Mouse (Mus musculus): ENCODE results near the gene Tkt. TPM values are rescaled to one million over a fixed set of nuclear protein-coding genes. Genes with fewer than 3 reads are reported as not detected.
"Not testable (repeated sequence)": the region's sequence is repeated elsewhere in the genome, so short reads cannot be mapped to it uniquely, and the experiment has no call there.

The Tkt gene
- total RNA-seq (2021) = 100 to 1,000 TPM; 186 to 187 TPM
- long read RNA-seq, transcript Tkt-201 (14 exons, 3,223 nt) = major isoform, 27 of 38 reads
- long read RNA-seq, partial matches to known transcripts = 5 of 38 reads
- long read RNA-seq, other reads (novel, unspliced or antisense) = 5 of 38 reads

DNA sequence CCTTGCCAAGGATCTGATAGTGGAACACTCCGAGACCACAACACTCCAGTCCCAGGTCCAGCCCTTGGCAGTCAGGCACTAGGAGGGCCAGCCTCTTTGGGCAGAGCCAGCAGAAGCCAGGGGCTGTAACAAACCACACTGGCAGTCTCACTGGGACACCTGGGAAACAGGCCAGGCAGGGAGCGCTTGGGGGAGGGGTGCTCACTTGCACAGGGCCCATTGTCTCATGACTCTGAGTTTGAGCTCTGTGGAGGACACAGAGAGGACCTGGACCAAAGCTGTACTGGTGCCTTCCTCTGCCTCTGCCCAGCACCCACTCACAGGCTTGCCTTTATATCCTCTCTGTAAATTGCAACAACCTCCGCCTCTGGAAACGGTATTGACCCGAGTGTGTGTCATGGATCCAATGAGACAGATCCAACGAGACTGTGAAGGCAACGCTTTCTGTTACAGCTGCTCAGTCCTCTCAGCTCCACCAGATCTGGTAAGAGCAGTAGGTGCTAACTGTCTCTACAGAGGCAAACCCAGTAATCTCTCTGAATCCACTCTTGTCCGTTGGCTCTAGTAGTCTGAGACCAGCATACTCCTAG lies at the start of gene Tkt:
TSS of gene Tkt (plus strand) at position 229 of the 590 bp plus-strand sequence.
- peak; percentile 57 to 84 for DNase-seq (ENCODE audit: low spot score in 2 of 2)

DNA sequence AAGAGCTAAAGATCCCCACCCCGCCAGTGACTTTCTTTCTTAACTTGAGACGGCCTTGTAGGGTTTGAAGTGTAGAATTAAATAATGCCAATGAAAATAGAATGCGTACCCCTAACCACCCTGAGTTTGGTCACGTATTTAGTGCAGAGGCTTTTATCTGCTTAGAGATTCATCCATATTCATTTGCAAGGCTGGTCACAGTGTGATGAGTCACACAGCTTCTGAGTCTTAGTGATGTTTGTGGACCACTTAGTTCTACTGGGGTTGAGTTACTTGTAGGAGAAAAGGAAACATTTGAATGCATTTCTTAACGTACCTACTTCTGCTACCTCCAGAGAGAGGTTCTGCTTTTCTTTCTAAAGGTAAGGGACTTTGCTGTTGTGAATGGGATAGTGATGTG lies 43.2 kb upstream of the Tkt start:
- DNase-seq (ENCODE audit: low spot score in 2 of 2) = no peak

DNA sequence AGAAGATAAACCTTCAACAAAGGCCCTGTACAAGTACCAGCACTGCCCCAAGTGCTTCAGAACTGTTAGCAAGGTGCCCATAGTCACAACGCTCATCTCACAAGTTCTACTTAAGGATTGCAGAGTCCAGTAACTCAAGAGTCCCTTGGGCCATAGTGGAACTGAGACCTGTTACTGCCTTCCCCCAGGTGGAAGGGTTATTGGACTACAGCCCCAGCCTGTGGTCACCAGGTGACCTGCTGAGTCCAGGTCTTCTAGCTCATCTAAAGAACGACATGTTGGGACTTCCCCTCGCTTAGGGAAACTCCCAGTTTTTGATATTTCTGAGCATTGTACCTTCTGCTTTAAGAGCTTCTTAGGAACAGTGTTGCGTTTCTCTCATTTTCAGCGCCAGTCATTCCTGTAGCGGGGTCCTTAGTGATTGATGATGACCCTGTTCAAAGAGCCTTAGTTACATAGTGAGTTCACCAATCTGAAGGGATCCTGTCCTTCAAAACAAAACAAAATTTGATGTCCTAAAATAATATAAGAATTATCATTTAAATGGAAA lies 37.9 kb upstream of the Tkt start:
- no peak for DNase-seq (ENCODE audit: low spot score in 2 of 2)

DNA sequence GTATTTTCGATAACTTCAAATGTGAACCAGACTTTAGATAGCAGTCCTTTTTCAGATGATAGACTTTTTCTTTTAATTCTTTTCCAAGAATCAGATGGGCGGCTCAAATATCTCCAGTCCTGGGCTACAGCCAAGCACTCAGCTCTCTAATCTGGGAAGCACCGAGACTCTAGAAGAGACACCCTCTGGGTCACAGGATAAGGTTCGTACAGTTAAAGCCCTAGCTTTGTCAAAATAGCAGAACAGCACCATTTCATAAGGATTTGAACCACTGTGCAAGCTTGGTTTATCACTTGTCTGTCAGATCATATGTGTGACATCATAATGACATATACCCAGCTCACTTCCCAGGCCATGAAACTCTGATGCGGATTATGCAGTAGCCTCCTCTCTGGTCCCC lies 35.3 kb upstream of the Tkt start:
- DNase-seq (ENCODE audit: low spot score in 2 of 2) = no peak

DNA sequence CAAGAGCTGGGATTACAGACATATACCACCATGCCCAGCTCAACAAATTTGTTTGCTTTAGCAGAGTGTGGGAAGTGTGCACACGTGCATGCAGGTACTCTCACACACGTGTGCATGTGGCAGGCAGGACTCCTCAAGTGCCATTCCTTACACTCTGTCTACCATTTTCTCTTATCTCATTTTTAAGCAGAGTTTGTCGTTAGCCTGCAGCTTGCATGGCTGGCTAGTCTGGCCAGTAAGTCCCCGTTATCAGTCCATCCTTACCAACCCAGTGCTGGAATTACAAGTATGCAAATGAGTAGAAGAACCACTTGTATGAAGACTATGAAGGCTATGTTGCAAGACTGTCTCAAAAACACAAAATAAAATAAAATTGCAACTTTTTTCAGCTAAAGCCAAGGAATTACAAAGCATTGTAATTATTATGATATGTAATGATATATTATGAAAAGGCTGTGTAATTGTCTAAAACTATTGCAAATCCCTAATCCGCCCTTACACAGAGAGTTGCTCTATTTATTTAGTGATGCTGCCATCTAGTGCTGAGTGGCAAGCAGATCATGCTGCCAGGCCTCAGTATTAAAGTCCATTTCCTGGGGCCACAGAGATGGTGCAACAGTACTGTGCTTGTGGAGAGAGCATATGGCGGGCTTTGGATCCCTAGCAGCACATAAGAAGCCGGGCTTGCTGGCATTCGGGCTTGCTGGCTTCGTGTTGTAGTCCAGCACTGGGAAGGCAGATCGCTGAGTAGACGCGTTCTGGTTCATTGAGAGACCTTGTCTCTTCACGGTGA lies 32.0 kb upstream of the Tkt start:
- DNase-seq (ENCODE audit: low spot score in 2 of 2) = peak in 1 of 2 experiments; percentile 63

DNA sequence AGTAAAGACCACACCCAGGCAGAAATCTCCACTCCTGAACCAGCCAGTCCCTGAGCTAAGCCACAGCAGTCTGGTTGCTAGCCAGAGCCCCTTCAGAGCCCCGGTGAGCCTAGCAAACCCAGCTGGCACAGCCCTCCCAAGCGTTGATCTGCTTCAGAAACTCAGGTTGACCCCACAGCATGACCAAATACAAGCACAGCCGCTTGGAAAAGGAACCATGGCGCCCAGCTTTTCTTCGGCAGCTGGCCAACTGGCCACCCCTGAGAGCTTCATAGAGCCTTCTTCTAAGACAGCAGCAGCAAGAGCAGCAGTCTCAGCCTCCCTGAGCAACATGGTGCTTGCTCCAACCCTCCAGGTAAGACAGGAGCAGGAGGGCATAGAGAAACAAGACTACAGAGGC lies 28.8 kb upstream of the Tkt start:
- DNase-seq (ENCODE audit: low spot score in 2 of 2) = no peak

DNA sequence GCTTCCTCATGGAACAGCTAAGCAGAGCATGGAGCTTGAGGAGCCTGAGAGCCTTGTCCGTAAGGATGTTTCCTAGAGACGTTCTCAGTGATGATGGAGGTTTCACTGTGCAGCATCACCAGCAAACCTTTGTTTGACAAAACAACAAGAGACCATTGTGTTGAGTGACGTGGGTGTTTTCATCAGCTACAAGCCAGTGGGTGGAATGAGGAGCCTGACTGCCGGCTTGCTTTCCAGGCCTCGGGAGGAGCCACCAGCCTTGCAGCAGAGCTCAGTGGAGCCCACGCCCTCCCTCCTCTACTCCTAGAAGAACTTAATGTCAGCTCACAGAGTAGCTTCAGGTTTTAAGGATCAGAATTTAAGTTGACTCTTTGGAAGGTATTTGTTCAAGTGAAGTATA lies 24.8 kb upstream of the Tkt start:
- peak; percentile 42 to 71 for DNase-seq (ENCODE audit: low spot score in 2 of 2)

DNA sequence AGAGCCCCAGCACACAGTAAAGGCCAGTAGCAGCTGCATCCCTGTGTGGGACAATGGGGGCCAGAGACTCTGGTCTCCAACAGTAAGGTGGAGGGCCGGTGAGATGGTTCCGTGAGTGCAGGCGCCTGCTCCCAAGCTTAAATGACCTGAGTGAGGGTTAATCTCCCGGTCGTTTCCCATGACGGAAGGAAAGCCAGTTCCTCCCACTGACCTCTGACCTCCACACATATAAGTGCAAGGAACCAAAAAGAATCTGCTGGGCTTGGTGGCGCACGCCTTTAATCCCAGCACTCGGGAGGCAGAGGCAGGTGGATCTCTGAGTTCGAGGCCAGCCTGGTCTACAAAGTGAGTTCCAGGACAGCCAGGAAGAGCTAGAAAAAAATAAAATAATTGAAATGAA lies 19.8 kb upstream of the Tkt start:
- DNase-seq (ENCODE audit: low spot score in 2 of 2) = no peak

DNA sequence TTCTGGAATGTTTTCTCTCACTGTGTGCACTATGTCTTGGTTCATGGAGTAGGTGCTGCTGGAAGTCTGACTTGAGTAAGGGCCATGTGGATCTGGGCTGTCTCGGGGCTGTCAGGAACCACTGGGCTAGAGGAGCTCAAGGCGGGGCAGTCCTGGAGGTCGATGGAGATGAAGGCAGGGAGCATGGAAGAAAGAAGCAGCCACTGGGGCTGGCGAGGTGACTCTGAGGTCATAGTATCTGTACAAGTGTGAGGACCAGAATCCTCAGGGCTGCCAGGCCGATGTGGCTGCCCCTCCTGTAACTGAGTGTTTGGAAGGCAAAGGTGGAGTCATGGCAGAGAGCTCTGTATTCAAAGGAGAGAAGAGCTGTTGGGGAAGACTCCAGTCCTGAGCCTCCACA lies 19.2 kb upstream of the Tkt start:
- no peak for DNase-seq (ENCODE audit: low spot score in 2 of 2)

DNA sequence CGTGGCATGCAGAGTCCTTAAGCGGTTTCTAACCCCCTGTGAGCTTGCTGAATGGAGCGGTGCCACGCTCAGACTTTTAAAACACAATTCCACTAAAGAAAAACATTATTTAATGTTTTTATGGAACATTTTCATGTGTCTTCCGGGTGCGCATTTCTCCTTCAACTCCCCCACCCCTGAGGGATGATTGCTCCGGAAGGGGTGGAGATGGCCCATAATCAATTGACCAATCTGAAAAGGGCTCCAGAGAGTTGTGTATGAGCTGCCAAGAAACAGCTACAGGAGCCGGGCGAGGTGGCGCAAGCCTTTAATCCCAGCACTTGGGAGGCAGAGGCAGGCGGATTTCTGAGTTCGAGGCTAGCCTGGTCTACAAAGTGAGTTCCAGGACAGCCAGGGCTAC lies 18.7 kb upstream of the Tkt start:
- DNase-seq (ENCODE audit: low spot score in 2 of 2) = no peak

DNA sequence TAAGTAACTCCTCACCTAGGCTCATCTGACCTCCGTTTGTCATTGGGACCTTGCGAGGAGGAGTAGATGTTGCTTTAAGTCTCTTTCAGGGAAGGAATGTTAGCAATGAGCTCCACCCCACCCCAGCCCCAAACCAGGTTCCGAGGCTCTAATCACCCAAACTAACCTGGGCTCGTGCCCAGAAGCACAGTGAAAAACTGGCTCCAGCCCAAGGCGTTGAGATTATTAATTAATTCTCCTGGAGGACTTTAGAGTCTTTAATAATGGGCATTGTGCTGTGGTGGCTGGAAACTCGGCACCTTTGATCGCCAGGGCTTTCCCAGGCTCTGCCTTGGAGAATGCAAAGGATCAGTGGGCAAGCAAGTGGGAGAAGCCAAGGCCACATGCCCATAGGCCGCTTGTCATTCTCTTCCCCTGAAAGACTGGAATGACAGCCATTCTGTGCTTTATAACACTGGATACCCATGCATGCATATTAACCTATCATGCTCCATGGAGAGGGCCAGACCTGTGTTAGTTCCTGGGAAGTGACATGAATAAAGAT lies 17.4 kb upstream of the Tkt start:
- DNase-seq (ENCODE audit: low spot score in 2 of 2) = no peak

DNA sequence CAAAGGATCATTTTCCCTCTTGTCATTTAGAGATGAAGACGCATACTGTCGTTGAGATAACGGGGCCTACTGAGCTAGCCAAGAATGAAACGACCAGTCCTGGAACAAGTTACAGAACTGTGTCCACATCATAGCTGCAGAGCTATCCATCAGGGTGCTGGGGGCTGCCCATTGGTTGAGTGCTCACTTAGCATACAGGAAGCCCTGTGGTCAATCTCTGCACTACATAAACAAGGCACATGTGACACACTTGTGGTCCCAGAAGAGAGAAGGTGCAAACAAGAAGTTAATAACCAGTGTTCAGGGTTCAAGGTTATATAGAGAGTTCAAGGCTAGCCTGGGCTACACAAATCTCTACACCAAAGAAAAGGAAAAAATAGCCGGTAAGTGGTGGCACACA lies 16.7 kb upstream of the Tkt start:
- no peak for DNase-seq (ENCODE audit: low spot score in 2 of 2)

DNA sequence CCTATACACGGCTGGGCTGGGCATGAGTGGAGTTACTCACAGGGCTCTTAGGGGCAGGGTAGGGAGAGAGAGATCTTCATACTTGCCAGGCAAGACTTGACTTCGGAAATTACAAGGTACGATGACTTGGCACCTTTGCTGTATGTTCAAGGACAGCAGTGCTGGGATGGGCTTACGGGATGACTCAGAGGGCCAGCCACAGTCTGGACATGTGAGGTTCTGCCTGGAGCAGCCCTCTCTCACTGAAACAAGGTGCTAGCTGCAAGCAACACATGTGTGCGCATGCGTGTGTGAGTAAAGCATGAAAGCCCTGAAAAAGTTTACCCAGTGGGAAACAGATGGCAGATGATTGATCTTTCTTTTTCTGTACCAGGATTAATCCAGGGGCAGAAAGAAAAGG lies 16.3 kb upstream of the Tkt start:
- DNase-seq (ENCODE audit: low spot score in 2 of 2) = no peak

DNA sequence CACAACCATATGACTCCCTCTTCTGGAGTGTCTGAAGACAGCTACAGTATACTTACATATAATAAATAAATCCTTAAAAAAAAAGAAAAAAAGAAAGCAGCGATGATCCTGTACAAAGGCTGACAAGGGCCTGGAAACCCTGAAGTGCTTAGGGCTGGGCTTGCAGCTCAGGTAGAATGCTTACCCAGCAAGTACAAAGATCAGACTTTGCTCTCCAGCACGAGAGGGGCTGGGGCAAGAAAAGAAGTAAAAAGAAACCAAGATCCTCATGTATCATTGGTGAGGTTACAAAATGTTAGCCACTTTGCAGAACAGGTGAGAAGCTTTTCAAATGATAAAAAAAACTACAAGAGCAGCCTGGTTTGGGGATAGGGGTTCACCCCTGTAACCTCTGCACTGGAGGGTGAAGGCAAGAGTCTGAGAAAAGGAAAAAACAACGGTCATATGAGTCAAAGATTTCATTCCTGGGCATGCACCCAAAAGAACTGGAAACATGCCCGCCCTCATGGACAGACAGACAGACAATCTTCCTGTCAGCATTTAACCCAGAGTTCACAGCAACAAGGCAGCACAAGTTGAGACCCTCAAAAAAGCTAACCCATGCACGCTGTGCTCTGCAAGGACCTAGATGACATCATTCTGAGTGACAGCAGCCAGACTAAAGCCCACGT lies 14.2 kb upstream of the Tkt start:
- DNase-seq (ENCODE audit: low spot score in 2 of 2) = no peak

DNA sequence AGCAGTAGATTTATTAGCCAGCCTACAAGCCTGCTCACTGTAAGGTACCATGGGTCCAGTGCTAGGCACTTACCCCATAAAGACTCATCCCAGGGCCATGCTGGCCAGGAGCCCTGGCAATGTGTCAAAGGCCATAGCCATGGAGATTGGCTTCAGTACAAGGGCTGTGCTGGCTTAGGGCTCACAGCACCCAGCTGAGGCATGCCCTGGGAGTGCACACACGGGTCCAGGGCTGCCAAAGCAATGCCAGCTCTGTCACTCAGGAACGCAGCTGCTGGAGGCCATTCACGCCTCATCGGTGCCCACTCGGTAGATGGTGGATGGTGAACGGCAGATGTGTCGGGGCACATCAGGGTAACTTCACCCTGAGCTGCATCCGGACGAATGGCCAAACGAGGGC lies 6.6 kb upstream of the Tkt start:
- peak; percentile 38 to 80 for DNase-seq (ENCODE audit: low spot score in 2 of 2)

DNA sequence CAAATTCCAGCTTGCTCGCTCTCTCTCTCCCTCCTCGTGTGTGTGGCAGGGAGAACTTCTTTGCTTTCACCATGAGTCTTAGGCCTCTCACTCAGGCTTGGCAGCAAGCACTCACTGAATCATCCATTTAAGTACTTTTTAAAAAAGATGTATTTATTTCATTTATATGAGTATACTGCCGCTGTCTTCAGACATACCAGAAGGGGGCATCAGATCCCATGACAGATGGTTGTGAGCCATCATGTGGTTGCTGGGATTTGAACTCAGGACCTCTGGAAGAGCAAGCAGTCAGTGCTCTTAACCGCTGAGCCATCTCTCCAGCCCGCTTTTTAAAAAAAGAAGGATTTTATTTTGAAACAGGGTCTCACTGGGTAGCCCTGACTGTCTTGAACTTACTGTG lies 4.8 kb upstream of the Tkt start:
- DNase-seq (ENCODE audit: low spot score in 2 of 2) = not testable (repeated sequence)

DNA sequence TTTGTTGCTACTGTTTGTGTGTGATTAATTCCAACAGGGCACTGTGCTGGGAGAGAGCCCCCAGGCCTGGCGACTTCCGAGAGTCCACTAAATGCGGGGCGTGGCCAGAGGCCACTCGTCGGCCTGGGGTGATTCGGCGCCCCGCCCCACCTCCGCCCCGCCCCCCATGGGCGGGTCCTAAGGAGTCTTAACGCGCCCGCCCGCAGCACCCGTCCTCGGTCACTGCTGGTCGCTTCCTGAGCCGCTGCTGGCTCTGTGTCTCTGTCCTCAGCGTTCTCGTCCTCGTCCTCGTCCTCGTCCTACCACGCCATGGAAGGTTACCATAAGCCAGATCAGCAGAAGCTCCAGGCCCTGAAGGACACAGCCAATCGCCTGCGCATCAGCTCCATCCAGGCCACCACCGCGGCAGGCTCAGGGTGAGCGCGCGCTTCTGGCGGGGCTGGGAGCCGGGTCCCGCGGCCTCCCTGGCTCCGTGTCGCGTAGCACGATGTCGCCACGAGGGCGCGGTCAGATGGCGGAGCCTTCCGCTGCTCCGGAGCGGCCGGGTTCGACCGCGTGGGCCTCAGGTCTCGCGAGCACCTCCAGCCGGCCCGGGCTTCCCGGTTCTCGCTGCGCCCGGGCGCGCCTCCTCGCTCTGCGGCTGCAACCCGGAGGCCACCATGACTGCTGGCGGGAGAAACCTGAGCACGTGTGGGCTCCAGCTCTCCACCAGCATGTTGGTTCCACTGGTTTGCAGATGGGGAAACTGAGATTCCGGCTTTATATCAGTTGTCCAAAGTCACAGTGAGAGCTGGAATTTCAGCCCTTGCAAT lies 1.0 kb downstream of the Tkt start:
- DNase-seq (ENCODE audit: low spot score in 2 of 2) = peak; percentile 82 to 94

DNA sequence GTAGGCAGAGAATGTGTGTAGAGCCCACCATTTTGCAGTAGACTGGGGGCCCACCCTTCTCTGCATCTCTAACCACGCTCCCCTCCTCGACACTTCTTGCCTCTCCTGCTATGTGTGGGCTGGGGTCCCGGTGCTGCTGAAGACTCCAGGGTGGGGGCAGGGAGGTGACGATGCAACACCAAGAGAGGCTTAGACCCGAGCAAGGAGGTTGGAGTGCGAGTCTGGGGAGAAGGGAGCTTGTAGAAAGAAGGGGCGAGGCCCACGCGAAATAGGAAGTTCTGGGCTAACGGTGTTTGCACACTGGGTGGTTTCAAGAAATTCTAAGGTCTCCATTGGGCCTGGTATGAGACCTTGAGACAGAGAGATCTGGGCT lies 1.6 kb downstream of the Tkt start:
- no peak for DNase-seq (ENCODE audit: low spot score in 2 of 2)

DNA sequence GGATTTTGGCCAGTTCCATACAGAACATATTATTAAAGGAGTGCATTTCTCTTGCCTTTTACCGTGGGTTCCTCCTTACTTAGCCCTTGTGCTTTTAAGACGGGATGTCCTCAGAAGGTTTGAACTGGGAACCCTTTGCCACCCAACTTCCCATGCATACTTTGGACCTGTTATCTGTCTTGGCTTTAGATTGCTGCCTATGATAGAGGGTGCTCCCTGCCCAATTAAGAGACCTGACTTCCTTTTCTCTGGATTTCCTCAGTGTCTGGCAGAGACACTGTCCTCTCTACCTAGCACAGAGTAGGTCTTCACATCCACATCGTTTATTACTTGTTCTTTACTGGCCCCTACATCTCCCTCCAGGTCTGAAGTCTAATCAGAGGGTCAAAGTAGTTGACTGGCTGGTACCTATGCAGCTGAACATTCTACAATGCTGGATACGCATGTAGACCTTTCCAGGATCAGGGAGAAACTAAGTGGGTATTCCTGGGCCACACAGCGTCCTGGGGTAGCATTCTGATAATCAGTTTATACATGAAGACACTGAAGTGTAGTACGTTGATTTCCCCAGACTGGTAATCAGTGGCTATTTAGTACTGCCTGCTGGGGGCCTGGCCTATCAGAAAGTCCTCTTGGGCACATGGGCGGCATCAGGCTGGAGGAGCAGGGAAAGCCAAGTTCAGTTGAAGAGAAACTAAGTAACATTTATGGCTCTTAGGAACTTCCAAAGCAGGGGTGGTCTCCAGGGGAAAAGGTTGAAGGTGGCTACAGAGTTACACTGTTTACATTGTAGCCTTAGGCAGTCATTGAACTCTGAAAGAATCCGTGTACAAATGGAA lies 2.3 kb downstream of the Tkt start:
- no peak for DNase-seq (ENCODE audit: low spot score in 2 of 2)

DNA sequence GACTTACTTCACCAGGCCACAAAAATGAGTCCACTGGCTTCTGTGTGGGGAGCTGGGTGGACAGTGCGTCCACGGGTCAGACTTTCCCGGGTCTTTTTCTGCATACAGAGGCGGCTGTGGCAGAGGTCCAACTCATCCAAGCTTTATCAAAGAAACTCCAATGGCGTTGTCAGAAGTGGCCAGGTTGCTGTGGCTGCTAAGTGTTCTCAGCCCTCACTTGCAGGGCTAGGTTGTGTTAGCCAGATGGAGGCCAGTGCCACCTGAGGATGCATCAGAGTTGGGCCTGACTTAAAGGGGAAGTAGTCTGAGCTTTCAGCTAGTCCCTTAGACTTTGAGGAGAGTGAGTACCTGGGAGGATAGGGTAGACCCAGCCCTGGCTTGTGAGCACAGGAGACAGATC lies 3.4 kb downstream of the Tkt start:
- DNase-seq (ENCODE audit: low spot score in 2 of 2) = no peak
